Mouse (Mus musculus): Measurements from ENCODE around the gene Olfr49. TPM values are rescaled to one million over a fixed set of nuclear protein-coding genes. Genes with fewer than 3 reads are reported as not detected.

Gene Olfr49
- polyA plus RNA-seq, 1 experiment from 2014 or later, result 0.04 TPM

- H3K27me3 ChIP-seq, result no peaks in the 10 kb centered on the region
- ATAC-seq (no peak), DNase-seq (ENCODE audit: low read depth, low spot score) (no peak)
- CTCF ChIA-PET, result no interaction called here
- TF ChIP-seq CTCF (IDR thresholded peaks at IDR 0.05), result no peak
- POLR2A ChIA-PET, result no interaction called here
- in situ Hi-C loops (cut with MboI; ENCODE audit: low pct_unique_long_range_greater_than_20kb), result no loop called here
Measured at GRCm38 (mm10) chr14:54300136-54300535, 15.4 kb upstream of the Olfr49 start.

DNA sequence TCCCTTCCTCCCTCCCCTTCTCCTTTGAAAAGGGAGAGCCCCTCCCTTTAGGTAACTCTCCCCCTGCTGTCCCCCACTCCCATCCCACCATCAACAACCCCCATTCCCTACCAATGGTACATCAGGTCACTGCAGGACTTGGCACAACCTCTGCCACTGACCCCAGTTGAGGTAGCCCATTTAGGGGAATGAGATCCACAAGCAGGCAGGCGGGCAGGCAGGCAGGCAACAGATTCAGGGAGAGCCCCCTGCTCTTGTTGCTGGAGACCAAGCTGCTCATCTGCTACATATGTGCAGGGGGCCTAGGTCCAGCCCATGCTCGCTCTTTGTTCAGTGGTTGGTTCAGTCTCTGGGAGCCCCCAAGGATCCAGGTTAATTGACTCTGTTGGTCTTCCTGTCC is 8.3 kb downstream of the Olfr49 start:
- CTCF ChIA-PET, result interaction anchor here (1.0 kb wide), 1 partner anchor 13 kb away, joined by 3 read pairs; no protein-coding TSS in a partner anchor

DNA sequence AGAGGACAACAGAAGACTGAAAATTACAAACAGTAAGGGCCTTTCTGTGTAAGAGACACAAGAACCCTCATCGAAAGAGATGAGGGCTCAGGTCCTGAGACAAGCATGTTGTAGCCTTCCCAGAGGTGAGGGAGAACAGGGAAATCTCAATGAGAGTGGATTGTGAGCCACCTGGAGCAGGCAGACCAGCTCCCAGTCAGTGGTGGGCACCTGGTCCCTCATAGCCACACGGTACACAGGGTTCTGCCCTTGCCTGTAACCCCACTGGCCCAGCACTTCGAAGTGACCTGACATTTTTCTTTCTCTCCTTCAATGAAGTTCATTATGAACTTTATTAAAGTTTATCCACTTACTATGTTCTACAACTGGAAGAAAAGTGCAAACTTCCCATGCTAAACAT is 12.0 kb downstream of the Olfr49 start:
- no peak for TF ChIP-seq CTCF (IDR thresholded peaks at IDR 0.05)
- POLR2A ChIA-PET, result no interaction called here
- in situ Hi-C loops (cut with MboI; ENCODE audit: low pct_unique_long_range_greater_than_20kb), result no loop called here
- no peaks in the 10 kb centered on the region for H3K27me3 ChIP-seq
- no peak for DNase-seq (ENCODE audit: low read depth, low spot score)
- no peak for ATAC-seq
- CTCF ChIA-PET, result no interaction called here

More for the DNA sequence above, 8.3 kb downstream of the Olfr49 start:
- no peak for DNase-seq (ENCODE audit: low read depth, low spot score)
- no peak for TF ChIP-seq CTCF (IDR thresholded peaks at IDR 0.05)
- POLR2A ChIA-PET, result no interaction called here
- no peak for ATAC-seq
- in situ Hi-C loops (cut with MboI; ENCODE audit: low pct_unique_long_range_greater_than_20kb), result no loop called here
- H3K27me3 ChIP-seq, result peaks cover 4% of the 10 kb centered on the region

GRCm38 (mm10) chr14:54271976-54272606 is 12.6 kb downstream of the Olfr49 start:
- POLR2A ChIA-PET, result no interaction called here
- DNase-seq (ENCODE audit: low read depth, low spot score) (no peak), ATAC-seq (no peak)
- in situ Hi-C loops (cut with MboI; ENCODE audit: low pct_unique_long_range_greater_than_20kb), result no loop called here
- H3K27me3 ChIP-seq, result no peaks in the 10 kb centered on the region
- no peak for TF ChIP-seq CTCF (IDR thresholded peaks at IDR 0.05)
- CTCF ChIA-PET, result no interaction called here

DNA sequence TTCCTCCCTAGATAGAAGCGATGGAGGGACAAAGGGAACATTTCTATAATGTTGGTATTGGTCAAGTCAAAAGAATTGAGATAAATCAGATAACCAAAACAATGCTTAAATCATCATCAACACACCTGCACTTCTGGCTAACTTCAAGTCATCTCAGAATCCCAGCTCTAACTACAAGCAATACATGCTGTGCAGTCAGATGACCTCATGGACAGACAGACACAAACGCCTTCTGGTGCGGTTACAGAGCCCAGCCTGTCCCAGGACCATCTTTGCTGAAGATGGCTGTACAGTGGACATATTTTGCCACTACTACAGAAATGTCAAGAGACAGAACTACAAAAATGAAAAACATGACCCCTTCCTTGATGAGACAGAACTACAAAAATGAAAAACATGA is 14.3 kb downstream of the Olfr49 start:
- no peak for TF ChIP-seq CTCF (IDR thresholded peaks at IDR 0.05)
- ChIA-PET CTCF (no interaction called here), POLR2A (no interaction called here)
- no peaks in the 10 kb centered on the region for H3K27me3 ChIP-seq
- in situ Hi-C loops (cut with MboI; ENCODE audit: low pct_unique_long_range_greater_than_20kb), result no loop called here
- ATAC-seq (no peak), DNase-seq (ENCODE audit: low read depth, low spot score) (no peak)

GRCm38 (mm10) chr14:54269566-54269965 is 15.2 kb downstream of the Olfr49 start:
- no peaks in the 10 kb centered on the region for H3K27me3 ChIP-seq
- in situ Hi-C loops (cut with MboI; ENCODE audit: low pct_unique_long_range_greater_than_20kb), result no loop called here

DNA sequence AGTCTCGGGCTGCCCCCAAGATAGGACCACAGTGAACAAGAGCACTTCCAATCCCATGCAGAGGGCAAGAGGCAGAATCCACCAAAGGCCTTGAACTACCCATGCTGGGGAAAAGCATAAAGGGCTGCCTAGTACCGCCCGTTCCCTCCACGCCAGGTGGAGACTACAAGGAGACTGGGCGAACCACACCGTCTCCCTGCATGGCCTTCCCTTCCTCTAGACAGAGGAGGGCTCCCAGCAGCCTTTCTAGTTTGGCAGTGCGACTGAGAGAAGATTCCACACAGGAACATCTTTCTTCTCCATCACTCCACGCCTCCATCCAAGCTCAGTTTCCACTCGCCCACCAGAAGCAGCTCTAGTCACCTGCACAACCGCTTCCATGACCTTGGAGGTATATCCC is 16.8 kb downstream of the Olfr49 start:
- in situ Hi-C loops (cut with MboI; ENCODE audit: low pct_unique_long_range_greater_than_20kb), result no loop called here
- H3K27me3 ChIP-seq, result no peaks in the 10 kb centered on the region

More at GRCm38 (mm10) chr14:54269566-54269965, 15.2 kb downstream of the Olfr49 start:
- no peak for TF ChIP-seq CTCF (IDR thresholded peaks at IDR 0.05)
- CTCF ChIA-PET, result no interaction called here
- DNase-seq (ENCODE audit: low read depth, low spot score) (no peak), ATAC-seq (no peak)
- POLR2A ChIA-PET, result no interaction called here

DNA sequence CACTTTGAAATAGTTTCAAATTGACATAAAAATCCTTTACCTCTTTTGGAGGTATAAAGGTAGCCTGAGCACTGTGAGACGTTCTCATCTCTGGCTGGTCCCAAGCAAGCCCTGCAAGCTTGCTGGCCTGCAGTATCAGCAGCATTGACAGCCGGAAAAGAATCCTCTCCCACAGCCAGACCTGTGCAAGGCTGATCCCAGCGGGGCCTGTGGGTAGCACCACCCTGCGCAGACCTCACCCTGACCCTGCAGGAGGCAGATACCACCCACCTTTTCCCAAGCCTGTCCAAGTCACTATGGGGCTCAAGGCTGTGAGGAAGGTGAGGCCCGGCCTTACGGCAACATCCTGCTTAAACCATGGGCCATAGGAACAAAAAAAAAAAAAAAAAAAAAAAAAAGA is 18.8 kb downstream of the Olfr49 start:
- POLR2A ChIA-PET, result interaction anchor here (0.6 kb wide), 1 partner anchor 252 kb away, joined by 3 read pairs; no protein-coding TSS in a partner anchor

More for the DNA sequence above, 16.8 kb downstream of the Olfr49 start:
- CTCF ChIA-PET, result no interaction called here
- POLR2A ChIA-PET, result no interaction called here
- no peak for TF ChIP-seq CTCF (IDR thresholded peaks at IDR 0.05)
- ATAC-seq, result no peak
- DNase-seq (ENCODE audit: low read depth, low spot score), result no peak

DNA sequence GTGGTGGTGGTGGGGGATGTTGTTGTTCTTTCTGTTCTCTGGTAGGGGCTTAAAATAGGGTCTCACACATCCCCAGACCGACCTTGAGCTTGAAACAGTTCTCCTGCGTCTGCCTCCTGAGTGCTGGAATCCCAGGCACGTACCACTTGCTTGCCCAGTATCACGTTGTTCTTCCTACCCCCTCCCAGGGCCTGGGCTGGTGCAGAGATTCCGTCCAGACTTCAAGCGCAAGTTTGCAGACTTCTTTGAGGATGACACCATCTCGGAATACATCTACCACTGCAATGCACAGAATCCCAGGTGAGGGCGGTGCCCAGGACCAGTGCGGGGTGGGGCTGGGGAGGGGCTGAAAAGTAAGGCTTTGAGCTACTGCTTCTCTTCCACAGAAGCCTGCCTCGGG is 19.6 kb downstream of the Olfr49 start:
- in situ Hi-C loops (cut with MboI; ENCODE audit: low pct_unique_long_range_greater_than_20kb), result no loop called here
- no peak for ATAC-seq
- no peaks in the 10 kb centered on the region for H3K27me3 ChIP-seq
- ChIA-PET CTCF (no interaction called here), POLR2A (no interaction called here)
- DNase-seq (ENCODE audit: low read depth, low spot score), result no peak
- no peak for TF ChIP-seq CTCF (IDR thresholded peaks at IDR 0.05)

More for the DNA sequence above, 18.8 kb downstream of the Olfr49 start:
- CTCF ChIA-PET, result no interaction called here
- no peaks in the 10 kb centered on the region for H3K27me3 ChIP-seq
- no peak for ATAC-seq
- TF ChIP-seq CTCF (IDR thresholded peaks at IDR 0.05), result no peak
- in situ Hi-C loops (cut with MboI; ENCODE audit: low pct_unique_long_range_greater_than_20kb), result no loop called here
- no peak for DNase-seq (ENCODE audit: low read depth, low spot score)

DNA sequence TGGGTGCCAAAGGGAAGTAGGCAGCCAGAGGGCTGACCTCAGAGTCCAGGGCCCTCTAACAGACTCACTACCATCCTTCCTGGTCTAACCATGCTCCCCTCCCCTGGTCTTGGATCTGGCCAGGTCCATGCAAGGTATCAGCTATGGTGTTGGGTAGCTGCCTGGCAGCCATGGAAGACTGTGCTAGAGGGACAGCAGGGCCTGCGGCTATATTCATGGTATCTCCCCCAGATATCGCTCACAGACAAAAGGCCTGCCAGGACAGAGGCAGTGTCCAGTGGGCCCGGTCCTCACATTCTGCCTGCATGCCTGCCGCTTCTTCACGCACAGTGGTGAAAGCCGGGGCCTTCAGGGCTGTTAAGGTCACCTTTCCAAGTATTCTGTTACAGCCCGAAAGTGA is 20.5 kb downstream of the Olfr49 start:
- in situ Hi-C loops (cut with MboI; ENCODE audit: low pct_unique_long_range_greater_than_20kb), result no loop called here
- ChIA-PET POLR2A (interaction anchor here (0.5 kb wide), 1 partner anchor 31 kb away, joined by 4 read pairs; no protein-coding TSS in a partner anchor), CTCF (no interaction called here)
- TF ChIP-seq CTCF (IDR thresholded peaks at IDR 0.05), result no peak
- DNase-seq (ENCODE audit: low read depth, low spot score), result no peak
- no peaks in the 10 kb centered on the region for H3K27me3 ChIP-seq
- ATAC-seq, result no peak

GRCm38 (mm10) chr14:54263099-54263498 is 21.6 kb downstream of the Olfr49 start:
- POLR2A ChIA-PET, result no interaction called here
- ATAC-seq (no peak), DNase-seq (ENCODE audit: low read depth, low spot score) (no peak)
- TF ChIP-seq CTCF (IDR thresholded peaks at IDR 0.05), result no peak
- in situ Hi-C loops (cut with MboI; ENCODE audit: low pct_unique_long_range_greater_than_20kb), result no loop called here
- CTCF ChIA-PET, result no interaction called here
- no peaks in the 10 kb centered on the region for H3K27me3 ChIP-seq

GRCm38 (mm10) chr14:54262622-54263021 is 22.1 kb downstream of the Olfr49 start:
- no peak for TF ChIP-seq CTCF (IDR thresholded peaks at IDR 0.05)
- no peaks in the 10 kb centered on the region for H3K27me3 ChIP-seq
- POLR2A ChIA-PET, result no interaction called here

More at GRCm38 (mm10) chr14:54262622-54263021, 22.1 kb downstream of the Olfr49 start:
- CTCF ChIA-PET, result no interaction called here
- no peak for ATAC-seq
- in situ Hi-C loops (cut with MboI; ENCODE audit: low pct_unique_long_range_greater_than_20kb), result no loop called here
- DNase-seq (ENCODE audit: low read depth, low spot score), result no peak
